Mouse (Mus musculus) small intestine, adult 2 months (tissue): ENCODE measurements around the gene Tec.

ENCODE experiments used
- CTCF ChIP-seq: fragments of 200-500 bp; IDR thresholded peaks from 2 replicates; pipeline ENCODE4 v1.5.1; 2012; ENCODE audit warnings: low read depth, mild to moderate bottlenecking, control low read depth, inconsistent platforms, low read length, moderate library complexity, mixed read lengths; ENCODE audit not compliant: insufficient replicate concordance, insufficient read length; ENCODE audit errors: extremely low read depth
- POLR2A ChIP-seq: fragments of 200-500 bp; IDR thresholded peaks from 2 replicates; pipeline ENCODE4 v1.6.1; 2012; ENCODE audit warnings: low read depth, mild to moderate bottlenecking, control low read depth, inconsistent platforms, low read length, moderate library complexity

DNA sequence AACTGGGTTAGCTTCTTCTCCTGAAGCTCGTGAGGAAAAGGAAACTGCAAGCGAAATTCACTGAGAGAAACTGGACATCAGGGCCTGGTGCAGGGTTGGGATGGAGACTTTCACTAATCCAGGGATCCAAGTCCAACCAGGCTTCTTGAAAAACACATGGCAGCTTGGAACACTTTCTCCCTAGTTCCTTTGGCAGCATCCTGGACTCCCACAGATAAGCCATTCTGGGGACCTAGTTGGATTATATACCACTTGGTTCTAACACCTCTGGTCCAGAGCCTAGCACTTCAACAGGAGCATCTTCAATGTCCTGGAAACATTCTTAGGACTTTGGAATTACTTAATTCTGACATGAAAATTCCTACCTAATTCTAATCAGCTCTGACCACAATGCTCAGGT, 113.2 kb downstream of the Tec start:
- TF ChIP-seq CTCF (no peak), POLR2A (no peak)
